Mouse (Mus musculus): ENCODE measurements around the gene Fam83d. TPM values are rescaled to one million over a fixed set of nuclear protein-coding genes. Genes with fewer than 3 reads are reported as not detected.

Fam83d gene
- 1.9 and 6.7 TPM in 2 replicates for polyA plus RNA-seq (2012; rRNA removed)

DNA sequence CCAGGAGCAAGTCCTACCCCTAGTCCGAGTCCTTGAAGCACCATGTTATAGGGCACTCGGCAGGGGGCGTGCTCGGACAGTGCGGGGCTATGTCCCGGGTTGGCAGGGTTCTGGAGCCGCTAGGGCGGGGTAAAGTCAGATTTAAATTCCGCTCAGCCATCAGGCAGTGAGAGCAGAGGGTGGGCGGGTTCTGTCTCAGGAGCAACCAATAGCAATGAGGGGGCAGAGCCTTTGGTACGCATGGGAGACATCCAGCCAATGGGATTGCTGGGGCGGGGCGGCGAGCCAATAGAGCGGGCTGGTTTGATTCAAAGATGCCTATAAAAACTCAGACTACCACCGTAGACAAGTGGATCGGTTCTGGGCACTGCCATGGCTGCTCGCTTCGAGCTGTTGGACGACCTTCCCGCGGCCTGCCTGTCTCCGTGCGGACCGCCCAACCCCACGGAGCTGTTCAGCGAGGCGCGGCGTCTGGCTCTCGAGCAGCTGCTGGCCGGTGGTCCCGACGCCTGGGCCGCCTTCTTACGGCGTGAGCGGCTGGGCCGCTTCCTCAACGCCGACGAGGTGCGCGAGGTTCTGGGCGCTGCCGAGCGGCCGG lies at the start of gene Fam83d:
Gene Fam83d, plus strand, starts transcription at position 352 of the 598 bp plus-strand sequence.
- peak; percentile 90 for DNase-seq
- WGBS: under 1% methylated on average over 48 of the region's 48 CpGs
- H3K4me1 ChIP-seq (ENCODE audit: control insufficient read depth, insufficient read depth, low read length): peaks cover 9% of the 10 kb centered on the region
- peak; percentile 64 for TF ChIP-seq CTCF (IDR thresholded peaks at IDR 0.05; ENCODE audit: insufficient read depth, low read length)
- TF ChIP-seq POLR2A (IDR thresholded peaks at IDR 0.05; ENCODE audit: borderline replicate concordance, extremely low read depth, low read depth, low read length): peak; percentile 46; the same call in 1 of the 2 replicates
- H3K4me3 ChIP-seq (replicated peaks; ENCODE audit: extremely low read depth, low read depth, low read length): peak within 1 kb of the TSS; percentile 58

DNA sequence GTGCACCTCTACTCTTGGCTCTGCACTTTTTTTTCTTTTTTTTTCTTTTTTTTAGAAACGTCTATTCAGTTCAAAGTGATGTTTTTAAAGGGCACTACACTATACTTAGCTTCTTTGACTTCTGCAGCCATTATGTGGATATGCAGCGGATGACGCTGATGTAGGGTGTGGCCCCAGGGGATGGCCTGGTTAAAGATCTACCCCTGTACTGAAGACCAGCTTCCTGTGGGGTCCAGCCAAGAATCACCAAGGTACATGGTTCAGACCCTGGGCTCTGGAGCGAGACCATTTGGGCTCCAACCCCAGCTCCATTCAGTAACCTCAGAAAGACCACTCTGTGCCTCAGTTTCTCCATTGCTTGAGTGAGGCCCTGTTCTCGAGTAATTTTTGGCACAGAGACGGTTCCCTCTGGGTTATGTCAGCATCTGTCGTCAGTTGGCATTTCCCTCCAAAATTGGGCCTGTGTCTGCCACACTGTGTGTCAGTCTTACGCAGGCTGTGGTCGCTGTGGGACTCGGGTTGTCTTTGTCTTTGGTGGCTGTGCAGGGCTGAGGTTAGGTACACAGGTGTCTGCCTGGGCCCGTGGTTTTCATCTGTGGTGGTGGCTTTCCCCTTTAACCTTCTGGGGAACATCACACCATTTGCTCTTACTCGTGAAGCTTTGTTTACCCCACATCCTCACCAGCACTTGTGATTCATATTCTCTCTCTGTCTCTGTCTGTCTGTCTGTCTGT lies 48.9 kb upstream of the Fam83d start:
- DNase-seq: no peak
- Histone ChIP-seq H3K4me3 (replicated peaks; ENCODE audit: extremely low read depth, low read depth, low read length) (no peak overlapping the region), H3K4me1 (ENCODE audit: control insufficient read depth, insufficient read depth, low read length) (peaks cover 27% of the 10 kb centered on the region)
- TF ChIP-seq CTCF (IDR thresholded peaks at IDR 0.05; ENCODE audit: insufficient read depth, low read length) (no peak), POLR2A (IDR thresholded peaks at IDR 0.05; ENCODE audit: borderline replicate concordance, extremely low read depth, low read depth, low read length) (no peak)
- 64% methylated on average over 12 of the region's 12 CpGs for WGBS

DNA sequence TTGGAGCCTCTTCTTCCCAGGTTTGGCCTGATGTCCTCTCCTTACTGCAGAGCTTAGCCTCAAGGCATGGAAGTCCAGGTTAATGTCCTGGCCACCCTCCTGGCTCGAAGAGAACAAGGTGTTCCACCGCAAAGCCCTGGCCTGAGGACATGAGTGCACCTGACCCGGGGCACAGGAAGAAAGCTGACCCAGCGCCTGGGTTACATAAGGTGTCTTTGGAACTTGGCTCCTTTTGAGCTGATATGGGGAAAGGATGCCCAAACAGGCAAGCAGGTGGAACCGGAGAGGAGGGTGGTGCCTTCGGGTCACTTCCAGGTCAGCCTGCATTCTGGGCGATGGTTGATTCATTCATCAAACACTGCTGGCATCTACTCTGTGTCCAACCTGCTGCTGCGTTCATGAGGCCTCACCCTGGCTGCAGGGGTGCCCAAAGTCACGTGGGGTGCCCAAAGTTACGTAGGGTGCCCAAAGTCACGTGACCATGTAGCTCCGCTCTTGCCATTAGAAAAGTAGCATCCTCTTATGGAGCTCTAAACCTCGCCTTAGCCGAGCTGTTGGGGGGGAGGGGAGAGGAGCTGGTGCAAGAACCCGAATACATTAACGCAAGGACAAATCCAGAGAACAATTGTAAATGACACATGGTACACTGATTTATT lies 47.0 kb upstream of the Fam83d start:
- H3K4me3 ChIP-seq (replicated peaks; ENCODE audit: extremely low read depth, low read depth, low read length): no peak overlapping the region
- peaks cover 27% of the 10 kb centered on the region for H3K4me1 ChIP-seq (ENCODE audit: control insufficient read depth, insufficient read depth, low read length)
- no peak for TF ChIP-seq CTCF (IDR thresholded peaks at IDR 0.05; ENCODE audit: insufficient read depth, low read length)
- no peak for TF ChIP-seq POLR2A (IDR thresholded peaks at IDR 0.05; ENCODE audit: borderline replicate concordance, extremely low read depth, low read depth, low read length)
- DNase-seq: no peak
- WGBS: 58% methylated on average over 16 of the region's 16 CpGs

DNA sequence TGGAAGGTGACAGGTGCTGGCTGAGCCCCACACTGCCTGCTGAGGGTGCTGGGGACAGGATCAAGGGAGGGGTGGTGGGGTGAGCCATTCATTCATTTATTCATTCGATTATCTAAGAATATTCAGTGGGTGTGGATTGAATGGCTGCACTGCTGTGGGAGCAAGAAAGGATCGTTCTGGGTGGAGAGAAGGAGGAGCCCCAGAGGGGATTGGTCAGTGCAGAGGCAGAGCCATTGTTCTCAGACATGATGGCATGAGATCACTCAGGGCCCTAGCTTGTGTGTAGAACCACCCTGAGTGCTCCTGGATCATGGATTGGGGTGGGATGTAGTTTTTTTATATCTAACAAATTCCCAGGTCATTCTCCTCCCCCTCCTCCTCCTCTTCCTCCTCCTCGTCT lies 46.4 kb upstream of the Fam83d start:
- H3K4me3 ChIP-seq (replicated peaks; ENCODE audit: extremely low read depth, low read depth, low read length): no peak overlapping the region
- TF ChIP-seq POLR2A (IDR thresholded peaks at IDR 0.05; ENCODE audit: borderline replicate concordance, extremely low read depth, low read depth, low read length): no peak
- no peak for TF ChIP-seq CTCF (IDR thresholded peaks at IDR 0.05; ENCODE audit: insufficient read depth, low read length)
- no peak for DNase-seq
- WGBS: 42% methylated on average over 3 of the region's 3 CpGs
- H3K4me1 ChIP-seq (ENCODE audit: control insufficient read depth, insufficient read depth, low read length): peaks cover 27% of the 10 kb centered on the region

DNA sequence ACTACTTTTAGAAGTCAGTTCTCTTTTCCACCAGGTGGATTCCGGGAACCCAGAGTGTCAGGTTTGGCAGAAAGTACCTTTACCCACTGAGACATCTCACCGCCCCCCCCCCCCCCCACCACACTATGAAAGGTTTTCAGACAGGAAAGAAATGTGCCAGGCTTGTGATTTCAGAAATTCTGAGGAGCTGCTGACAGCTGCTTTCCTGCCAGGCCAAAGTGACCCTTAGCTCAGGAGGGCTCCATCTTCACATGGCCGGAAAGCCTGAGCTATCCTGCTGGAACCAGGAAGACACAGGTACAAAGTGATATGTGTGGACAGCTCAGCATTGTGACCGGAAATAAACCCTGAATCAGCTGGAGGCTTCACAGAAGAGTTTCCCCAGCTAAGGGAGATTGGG lies 45.8 kb upstream of the Fam83d start:
- TF ChIP-seq CTCF (IDR thresholded peaks at IDR 0.05; ENCODE audit: insufficient read depth, low read length) (no peak), POLR2A (IDR thresholded peaks at IDR 0.05; ENCODE audit: borderline replicate concordance, extremely low read depth, low read depth, low read length) (no peak)
- peaks cover 29% of the 10 kb centered on the region for H3K4me1 ChIP-seq (ENCODE audit: control insufficient read depth, insufficient read depth, low read length)
- 63% methylated on average over 4 of the region's 4 CpGs for WGBS
- no peak for DNase-seq
- no peak overlapping the region for H3K4me3 ChIP-seq (replicated peaks; ENCODE audit: extremely low read depth, low read depth, low read length)

DNA sequence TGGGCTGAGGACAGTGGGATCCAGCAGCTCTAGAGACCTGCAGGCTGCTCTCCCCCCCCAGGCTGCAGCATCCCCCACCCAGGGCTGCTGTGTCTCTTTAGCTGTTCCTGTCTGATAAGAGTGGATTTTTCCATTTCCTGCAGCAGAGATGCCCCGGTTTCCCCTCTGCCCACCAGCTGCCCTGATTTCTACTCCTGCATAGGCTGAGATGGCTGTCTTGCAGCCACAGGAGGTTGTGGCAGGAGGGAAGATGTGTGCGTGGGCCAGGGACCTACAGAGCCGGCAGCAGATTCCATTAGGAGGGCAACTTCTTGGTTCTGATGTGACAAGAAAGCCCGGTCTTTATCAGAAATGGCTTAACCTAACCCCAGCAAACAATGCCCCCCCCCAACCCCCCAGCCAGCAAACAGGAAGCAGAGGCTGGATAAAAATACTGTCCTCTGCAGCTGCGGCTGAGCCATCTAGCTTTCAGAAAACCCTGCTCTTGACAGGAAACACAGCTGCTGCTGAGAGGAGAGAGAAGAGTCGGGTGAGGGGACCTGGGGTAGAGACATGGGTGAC lies 44.8 kb upstream of the Fam83d start:
- Histone ChIP-seq H3K4me3 (replicated peaks; ENCODE audit: extremely low read depth, low read depth, low read length) (no peak overlapping the region), H3K4me1 (ENCODE audit: control insufficient read depth, insufficient read depth, low read length) (peaks cover 22% of the 10 kb centered on the region)
- DNase-seq: no peak
- WGBS: 11% methylated on average over 6 of the region's 6 CpGs
- no peak for TF ChIP-seq CTCF (IDR thresholded peaks at IDR 0.05; ENCODE audit: insufficient read depth, low read length)
- TF ChIP-seq POLR2A (IDR thresholded peaks at IDR 0.05; ENCODE audit: borderline replicate concordance, extremely low read depth, low read depth, low read length): no peak

DNA sequence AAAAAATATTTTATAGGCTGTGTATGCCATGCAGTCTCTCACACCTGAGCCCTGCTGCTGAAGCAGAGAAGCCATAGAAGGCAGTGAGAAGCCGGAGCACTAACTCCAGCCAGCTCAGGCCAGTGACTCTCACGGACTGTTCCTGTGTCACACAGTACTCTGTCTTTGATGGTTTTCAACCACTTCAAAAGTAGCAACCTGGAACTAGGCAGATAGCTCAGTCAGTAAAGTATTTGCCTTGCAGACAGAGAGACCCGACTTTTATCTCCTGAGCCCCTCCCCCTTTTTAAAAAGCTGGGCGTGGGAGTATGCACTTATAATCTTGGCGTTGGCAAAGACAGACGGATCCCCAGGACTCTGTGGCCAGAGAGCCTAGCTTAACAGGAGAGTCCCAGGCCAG lies 44.1 kb upstream of the Fam83d start:
- H3K4me1 ChIP-seq (ENCODE audit: control insufficient read depth, insufficient read depth, low read length): peaks cover 18% of the 10 kb centered on the region
- DNase-seq: no peak
- 10% methylated on average over 6 of the region's 6 CpGs for WGBS
- TF ChIP-seq POLR2A (IDR thresholded peaks at IDR 0.05; ENCODE audit: borderline replicate concordance, extremely low read depth, low read depth, low read length) (no peak), CTCF (IDR thresholded peaks at IDR 0.05; ENCODE audit: insufficient read depth, low read length) (no peak)
- H3K4me3 ChIP-seq (replicated peaks; ENCODE audit: extremely low read depth, low read depth, low read length): no peak overlapping the region

DNA sequence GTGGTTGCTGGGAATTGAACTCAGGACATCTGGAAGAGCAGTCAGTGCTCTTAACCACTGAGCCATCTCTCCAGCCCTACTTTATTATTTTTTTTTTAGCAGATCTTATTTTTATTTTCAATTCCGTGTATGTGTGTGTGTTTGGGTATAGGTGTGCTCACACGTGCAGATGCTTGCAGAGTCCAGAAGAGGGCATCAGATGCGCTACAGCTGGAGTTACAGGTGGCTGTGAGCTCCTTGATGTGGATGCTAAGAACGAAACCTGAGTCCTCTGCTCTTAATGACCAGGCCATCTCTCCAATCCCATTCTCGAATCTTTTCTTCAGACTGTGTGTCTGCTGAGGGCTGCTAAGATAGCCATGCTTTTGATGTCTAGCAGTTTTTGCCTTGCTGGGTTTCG lies 41.6 kb upstream of the Fam83d start:
- WGBS: 78% methylated on average over 6 of the region's 6 CpGs
- DNase-seq: no peak
- no peak overlapping the region for H3K4me3 ChIP-seq (replicated peaks; ENCODE audit: extremely low read depth, low read depth, low read length)
- peaks cover 16% of the 10 kb centered on the region for H3K4me1 ChIP-seq (ENCODE audit: control insufficient read depth, insufficient read depth, low read length)
- TF ChIP-seq CTCF (IDR thresholded peaks at IDR 0.05; ENCODE audit: insufficient read depth, low read length): peak; percentile 17; the same call in 1 of the 2 replicates
- TF ChIP-seq POLR2A (IDR thresholded peaks at IDR 0.05; ENCODE audit: borderline replicate concordance, extremely low read depth, low read depth, low read length): no peak

DNA sequence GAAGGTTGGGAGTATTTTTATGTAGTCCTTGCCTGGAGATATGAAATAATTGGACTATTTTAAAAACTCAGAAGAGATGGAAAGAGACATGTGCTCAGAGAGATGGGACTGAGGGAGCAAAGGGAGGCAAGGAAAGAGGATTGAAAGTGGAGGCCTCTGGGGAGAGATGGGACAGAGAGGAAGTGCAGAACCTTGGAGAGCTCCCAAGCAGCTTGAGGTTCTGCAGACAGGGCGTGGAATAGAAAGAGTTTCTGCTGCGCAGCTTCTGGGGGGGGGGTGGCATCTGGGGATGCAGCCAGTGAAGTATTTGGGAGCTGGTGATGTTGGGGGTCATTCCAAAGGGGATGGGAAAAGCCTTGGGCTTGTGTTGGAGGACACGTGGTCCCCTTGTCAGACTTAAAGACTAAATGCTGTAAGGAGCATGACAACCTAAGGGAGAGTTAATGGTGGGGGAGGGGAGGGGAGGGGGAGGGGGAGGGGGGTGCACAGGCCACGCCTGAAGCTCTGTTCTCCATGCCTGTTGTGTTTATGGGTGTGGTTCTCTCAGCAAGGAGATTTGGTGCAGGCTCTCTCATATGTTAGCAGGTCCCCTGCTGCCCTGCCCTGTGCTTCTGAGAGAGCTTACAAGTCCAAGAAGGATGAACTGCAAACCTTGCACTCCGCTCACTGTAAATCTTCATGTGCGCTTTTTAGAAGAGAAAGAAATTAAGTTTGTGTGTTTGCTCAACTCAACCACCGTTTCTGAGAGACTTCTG lies 39.7 kb upstream of the Fam83d start:
- Histone ChIP-seq H3K4me3 (replicated peaks; ENCODE audit: extremely low read depth, low read depth, low read length) (no peak overlapping the region), H3K4me1 (ENCODE audit: control insufficient read depth, insufficient read depth, low read length) (peaks cover 13% of the 10 kb centered on the region)
- no peak for TF ChIP-seq CTCF (IDR thresholded peaks at IDR 0.05; ENCODE audit: insufficient read depth, low read length)
- no peak for TF ChIP-seq POLR2A (IDR thresholded peaks at IDR 0.05; ENCODE audit: borderline replicate concordance, extremely low read depth, low read depth, low read length)
- 45% methylated on average over 7 of the region's 7 CpGs for WGBS
- no peak for DNase-seq
